Mouse (Mus musculus) layer of hippocampus, adult 9-10 months (tissue): ENCODE measurements at regions not wholly inside any gene's neighbourhood (a gene's known extent, or its start where the extent isn't known, plus 50 kb on each side); places are given as distances from the start of the nearest gene placed in this dataset.
"Not testable (repeated sequence)": the region's sequence is repeated elsewhere in the genome, so short reads cannot be mapped to it uniquely, and the experiment has no call there.

Experiments used
- DNase-seq: peaks from one replicate; pipeline ENCODE4 v3.0.0; 2022; ENCODE audit warnings: low spot score

GRCm38 (mm10) chr1:161621291-161621690 is 126.8 kb downstream of the Tnfsf18 start:
- no peak for DNase-seq

- not testable (repeated sequence) for DNase-seq
Measured at GRCm38 (mm10) chr1:161614091-161614490, 119.6 kb downstream of the Tnfsf18 start.

- not testable (repeated sequence) for DNase-seq
Measured at GRCm38 (mm10) chr1:161613658-161614057, 119.2 kb downstream of the Tnfsf18 start.

- DNase-seq, result no peak
Measured at GRCm38 (mm10) chr1:161607446-161607845, 113.0 kb downstream of the Tnfsf18 start.

GRCm38 (mm10) chr1:161602150-161602549 is 107.7 kb downstream of the Tnfsf18 start:
- DNase-seq, result no peak

- no peak for DNase-seq
Measured at GRCm38 (mm10) chr1:161601167-161601566, 106.7 kb downstream of the Tnfsf18 start.

GRCm38 (mm10) chr1:161598167-161598566 is 103.7 kb downstream of the Tnfsf18 start:
- no peak for DNase-seq

- DNase-seq, result no peak
Measured at GRCm38 (mm10) chr1:161576530-161576929, 82.1 kb downstream of the Tnfsf18 start.

GRCm38 (mm10) chr1:161575939-161576338 is 81.5 kb downstream of the Tnfsf18 start:
- no peak for DNase-seq

GRCm38 (mm10) chr1:161575171-161575570 is 80.7 kb downstream of the Tnfsf18 start:
- DNase-seq, result no peak

GRCm38 (mm10) chr1:161570762-161571161 is 76.3 kb downstream of the Tnfsf18 start:
- no peak for DNase-seq

GRCm38 (mm10) chr1:161567826-161568225 is 73.4 kb downstream of the Tnfsf18 start:
- no peak for DNase-seq

GRCm38 (mm10) chr1:161560368-161560767 is 65.9 kb downstream of the Tnfsf18 start:
- DNase-seq, result no peak
